Mouse (Mus musculus): Measurements from ENCODE around the gene Zfp276. TPM values are rescaled to one million over a fixed set of nuclear protein-coding genes. Genes with fewer than 3 reads are reported as not detected.
A peak's percentile ranks its signal among the peaks of the same experiment; 100 is the strongest.

The Zfp276 gene
- polyA plus RNA-seq, 1 experiment = 3.3 TPM

DNA sequence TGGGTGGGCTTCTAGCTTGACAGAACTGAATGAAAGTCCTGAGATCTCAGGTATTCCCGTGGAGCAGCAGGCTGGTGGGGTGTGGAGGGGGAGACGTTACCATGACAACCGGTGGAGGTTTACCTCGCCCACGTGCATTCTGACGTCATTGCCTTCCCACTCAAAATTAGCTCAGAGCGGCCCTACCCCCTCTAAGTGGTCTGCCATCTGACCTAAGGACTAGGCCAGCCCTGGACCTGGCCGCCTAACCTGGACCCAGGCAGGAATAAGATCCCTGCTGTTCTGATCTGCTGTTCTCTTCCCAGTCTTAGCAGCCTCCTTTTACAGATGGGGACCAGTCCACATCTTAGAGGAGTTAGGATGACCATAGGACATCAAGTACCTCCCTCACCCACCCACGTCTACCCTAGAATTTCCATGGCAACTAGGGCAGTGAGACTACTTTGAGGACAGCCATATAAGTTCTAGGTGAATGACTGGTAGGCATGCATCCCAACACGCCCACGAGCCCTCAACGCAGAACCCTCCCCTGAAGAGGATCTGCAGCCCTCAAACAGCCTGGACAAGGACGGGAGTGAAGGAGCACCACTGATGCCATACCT, 19.0 kb upstream of the Zfp276 start:
- H3K4me3 ChIP-seq (ENCODE audit: insufficient read depth, low read depth, low read length) = peak overlapping the region; percentile 78
- H3K27ac ChIP-seq (replicated peaks; ENCODE audit: low read depth, low read length) = no peak overlapping the region
- peaks cover 4% of the 10 kb centered on the region; the same call in 1 of the 2 replicates for H3K4me1 ChIP-seq (ENCODE audit: control insufficient read depth, insufficient read depth, insufficient read length, low read length)

- H3K27ac ChIP-seq (replicated peaks; ENCODE audit: low read depth, low read length) = peak within 1 kb of the TSS; percentile 28; the same call in 1 of the 2 replicates
- peak within 1 kb of the TSS; percentile 78 for H3K4me3 ChIP-seq (ENCODE audit: insufficient read depth, low read depth, low read length)
- peaks cover 4% of the 10 kb centered on the region; the same call in 1 of the 2 replicates for H3K4me1 ChIP-seq (ENCODE audit: control insufficient read depth, insufficient read depth, insufficient read length, low read length)
Observed at GRCm38 (mm10) chr8:123235520-123236497, 18.2 kb upstream of the Zfp276 start, which contains the start of gene Spata2l. Gene Spata2l (minus strand): TSS chr8:123236233.

- peaks cover 4% of the 10 kb centered on the region; the same call in 1 of the 2 replicates for H3K4me1 ChIP-seq (ENCODE audit: control insufficient read depth, insufficient read depth, insufficient read length, low read length)
- no peak overlapping the region for H3K4me3 ChIP-seq (ENCODE audit: insufficient read depth, low read depth, low read length)
- H3K27ac ChIP-seq (replicated peaks; ENCODE audit: low read depth, low read length) = no peak overlapping the region
Observed at GRCm38 (mm10) chr8:123239398-123239797, 14.6 kb upstream of the Zfp276 start.

DNA sequence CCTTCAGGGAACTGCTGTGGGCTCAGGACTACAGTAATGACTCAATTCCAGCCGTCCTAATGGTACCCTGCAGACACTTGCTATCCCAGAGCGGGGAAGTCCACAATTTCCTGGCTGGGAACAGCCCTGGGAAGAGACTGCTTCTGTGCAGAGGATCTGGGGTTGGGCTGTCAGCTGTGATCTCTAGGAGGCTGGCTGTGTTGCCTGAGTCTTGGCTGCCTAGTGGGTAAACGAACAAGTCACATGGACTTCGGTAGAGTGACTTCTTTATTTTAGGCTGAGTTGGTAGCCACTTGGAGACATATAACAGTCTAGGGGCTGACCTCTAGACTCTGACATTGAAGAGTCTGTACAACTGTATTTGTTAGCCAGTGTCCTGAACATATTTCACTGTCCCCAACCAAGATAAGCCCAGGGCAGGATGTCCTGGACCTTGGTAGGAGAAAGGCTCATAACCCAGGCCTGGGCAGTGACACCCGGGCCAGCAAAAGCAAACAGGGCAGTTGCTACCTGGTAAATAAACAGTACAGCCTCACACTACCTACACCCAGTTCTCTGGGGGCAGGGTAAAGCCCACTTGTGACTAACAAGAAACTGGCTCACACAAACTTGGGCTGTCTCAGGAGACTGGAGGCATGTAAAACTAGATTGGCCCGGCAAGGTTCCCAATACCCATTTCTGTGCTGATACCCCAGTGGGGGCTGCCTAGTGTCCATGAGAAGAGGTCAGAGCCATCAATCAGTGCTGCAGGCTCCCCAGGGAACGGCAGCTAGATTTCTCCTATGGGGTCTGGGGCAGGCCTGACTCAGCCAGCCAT, 11.7 kb upstream of the Zfp276 start:
- no peaks in the 10 kb centered on the region for H3K4me1 ChIP-seq (ENCODE audit: control insufficient read depth, insufficient read depth, insufficient read length, low read length)
- H3K4me3 ChIP-seq (ENCODE audit: insufficient read depth, low read depth, low read length) = no peak overlapping the region
- H3K27ac ChIP-seq (replicated peaks; ENCODE audit: low read depth, low read length) = no peak overlapping the region

DNA sequence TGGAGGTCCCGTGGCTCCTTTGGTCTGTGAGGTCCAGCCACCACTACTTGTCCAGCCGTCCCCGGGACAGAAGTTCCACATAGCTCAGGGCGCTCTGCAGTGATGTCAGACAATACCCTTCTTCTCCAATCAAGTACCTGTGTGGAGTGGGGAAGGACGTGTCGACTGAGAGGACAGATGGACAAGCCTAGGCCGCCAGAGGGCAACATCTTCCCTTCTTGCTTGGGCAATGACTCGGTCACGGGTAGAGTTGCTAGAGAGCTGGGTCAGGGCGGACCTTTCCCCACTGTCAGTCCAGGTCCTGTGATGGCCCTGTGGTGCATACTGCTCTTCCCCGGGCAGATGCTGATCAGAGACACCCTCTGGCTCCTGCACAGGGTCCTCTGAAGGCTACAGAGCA, 10.9 kb upstream of the Zfp276 start:
- H3K27ac ChIP-seq (replicated peaks; ENCODE audit: low read depth, low read length) = no peak overlapping the region
- no peak overlapping the region for H3K4me3 ChIP-seq (ENCODE audit: insufficient read depth, low read depth, low read length)
- no peaks in the 10 kb centered on the region for H3K4me1 ChIP-seq (ENCODE audit: control insufficient read depth, insufficient read depth, insufficient read length, low read length)

DNA sequence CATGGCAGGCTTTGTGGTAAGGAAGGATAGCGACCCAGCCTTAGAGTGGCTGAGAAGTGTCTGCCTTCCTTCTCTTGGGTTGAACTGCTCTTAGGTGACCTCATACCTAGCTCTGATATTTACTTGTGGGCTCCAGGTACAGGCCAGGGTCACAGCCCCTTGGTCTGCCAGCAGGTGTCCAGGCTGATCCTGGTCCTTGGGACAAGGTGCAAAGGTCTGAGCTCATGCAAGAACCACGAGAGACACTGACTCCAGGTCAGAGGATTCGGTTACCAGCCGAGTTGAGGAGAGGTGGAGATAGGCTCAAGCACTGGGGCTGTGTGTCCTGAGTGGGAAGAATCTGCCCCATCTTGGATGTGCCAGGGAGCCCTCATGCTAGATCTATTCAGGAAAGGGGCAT, 9.6 kb upstream of the Zfp276 start:
- Histone ChIP-seq H3K4me1 (ENCODE audit: control insufficient read depth, insufficient read depth, insufficient read length, low read length) (no peaks in the 10 kb centered on the region), H3K27ac (replicated peaks; ENCODE audit: low read depth, low read length) (no peak overlapping the region), H3K4me3 (ENCODE audit: insufficient read depth, low read depth, low read length) (no peak overlapping the region)

GRCm38 (mm10) chr8:123245543-123245942, 8.5 kb upstream of the Zfp276 start:
- H3K4me3 ChIP-seq (ENCODE audit: insufficient read depth, low read depth, low read length) = no peak overlapping the region
- no peak overlapping the region for H3K27ac ChIP-seq (replicated peaks; ENCODE audit: low read depth, low read length)
- no peaks in the 10 kb centered on the region for H3K4me1 ChIP-seq (ENCODE audit: control insufficient read depth, insufficient read depth, insufficient read length, low read length)

DNA sequence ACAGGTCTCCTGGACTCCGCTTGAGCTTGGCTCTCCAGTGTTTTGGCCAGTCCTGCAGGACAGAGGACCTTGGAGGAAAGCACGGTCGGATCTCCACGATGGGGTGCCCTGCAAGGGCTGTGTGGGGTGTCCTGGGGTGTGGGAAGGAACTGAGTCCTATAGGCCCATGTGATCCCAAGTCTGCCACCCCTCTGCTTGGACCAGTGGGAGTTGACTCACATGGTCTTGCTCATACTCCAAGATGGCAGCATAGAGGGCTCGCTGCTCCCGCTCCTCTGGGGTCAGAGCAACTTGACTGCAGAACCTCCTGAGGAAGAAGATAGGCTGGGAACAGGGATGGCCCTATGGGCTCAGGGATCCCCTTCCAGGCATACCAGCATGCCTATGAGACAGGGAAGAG, 6.2 kb upstream of the Zfp276 start:
- Histone ChIP-seq H3K27ac (replicated peaks; ENCODE audit: low read depth, low read length) (no peak overlapping the region), H3K4me3 (ENCODE audit: insufficient read depth, low read depth, low read length) (no peak overlapping the region), H3K4me1 (ENCODE audit: control insufficient read depth, insufficient read depth, insufficient read length, low read length) (no peaks in the 10 kb centered on the region)

DNA sequence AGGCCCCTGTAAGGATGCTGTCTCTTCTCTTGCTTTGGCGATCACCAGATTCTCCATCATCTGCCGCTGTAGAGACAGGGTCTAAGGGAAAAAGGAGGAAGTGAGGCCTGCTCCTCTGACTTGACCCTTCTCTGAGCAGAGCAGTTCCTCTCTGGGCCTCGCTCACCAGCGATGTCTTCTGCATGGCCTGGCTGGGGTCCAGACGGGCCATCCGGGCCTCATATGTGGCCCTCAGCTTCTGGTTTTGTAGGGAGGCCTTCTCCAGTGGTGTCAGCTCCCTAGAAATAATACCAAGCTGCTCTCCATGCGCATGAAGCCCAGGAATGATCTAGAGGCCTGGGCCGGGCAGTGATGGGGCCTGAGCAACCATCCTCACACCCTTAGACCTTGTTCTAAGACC, 5.4 kb upstream of the Zfp276 start:
- Histone ChIP-seq H3K4me1 (ENCODE audit: control insufficient read depth, insufficient read depth, insufficient read length, low read length) (no peaks in the 10 kb centered on the region), H3K4me3 (ENCODE audit: insufficient read depth, low read depth, low read length) (no peak overlapping the region), H3K27ac (replicated peaks; ENCODE audit: low read depth, low read length) (no peak overlapping the region)

GRCm38 (mm10) chr8:123250940-123251339, 3.1 kb upstream of the Zfp276 start:
- Histone ChIP-seq H3K27ac (replicated peaks; ENCODE audit: low read depth, low read length) (no peak overlapping the region), H3K4me1 (ENCODE audit: control insufficient read depth, insufficient read depth, insufficient read length, low read length) (peaks cover 5% of the 10 kb centered on the region; the same call in 1 of the 2 replicates), H3K4me3 (ENCODE audit: insufficient read depth, low read depth, low read length) (no peak overlapping the region)

GRCm38 (mm10) chr8:123252925-123253324, 1.1 kb upstream of the Zfp276 start:
- Histone ChIP-seq H3K27ac (replicated peaks; ENCODE audit: low read depth, low read length) (0 out of 2 replicates have a peak overlapping the region, but pooled peaks have one; percentile 21), H3K4me1 (ENCODE audit: control insufficient read depth, insufficient read depth, insufficient read length, low read length) (peaks cover 8% of the 10 kb centered on the region; the same call in 1 of the 2 replicates), H3K4me3 (ENCODE audit: insufficient read depth, low read depth, low read length) (peak overlapping the region; percentile 89)

GRCm38 (mm10) chr8:123253451-123254098, 420 bp upstream of the Zfp276 start:
- H3K4me3 ChIP-seq (ENCODE audit: insufficient read depth, low read depth, low read length) = peak overlapping the region; percentile 89
- peaks cover 8% of the 10 kb centered on the region; the same call in 1 of the 2 replicates for H3K4me1 ChIP-seq (ENCODE audit: control insufficient read depth, insufficient read depth, insufficient read length, low read length)
- peak overlapping the region; percentile 59 for H3K27ac ChIP-seq (replicated peaks; ENCODE audit: low read depth, low read length)

GRCm38 (mm10) chr8:123255170-123255569, 1.2 kb downstream of the Zfp276 start:
- Histone ChIP-seq H3K27ac (replicated peaks; ENCODE audit: low read depth, low read length) (no peak overlapping the region), H3K4me3 (ENCODE audit: insufficient read depth, low read depth, low read length) (peak overlapping the region; percentile 93), H3K4me1 (ENCODE audit: control insufficient read depth, insufficient read depth, insufficient read length, low read length) (peaks cover 8% of the 10 kb centered on the region; the same call in 1 of the 2 replicates)

DNA sequence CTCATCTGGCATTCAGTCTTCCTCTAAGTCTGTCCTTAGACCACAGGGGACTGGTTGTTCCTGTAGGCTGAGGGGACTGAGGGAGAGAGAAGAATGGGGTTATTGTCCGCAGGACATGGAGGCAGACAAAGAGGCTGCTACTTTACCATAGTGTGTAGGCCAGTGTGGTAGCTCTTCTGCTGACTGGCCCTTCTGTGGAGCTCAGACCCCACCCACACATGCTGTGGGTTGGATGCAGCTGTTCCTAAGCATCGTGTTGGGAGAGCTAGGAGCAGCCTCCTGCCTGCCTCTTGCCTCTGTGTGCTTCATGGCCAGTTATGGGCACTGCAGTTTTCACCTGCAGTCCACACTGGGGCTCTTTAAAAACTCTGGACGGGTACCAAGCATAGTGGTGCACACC, 3.1 kb downstream of the Zfp276 start:
- Histone ChIP-seq H3K4me1 (ENCODE audit: control insufficient read depth, insufficient read depth, insufficient read length, low read length) (peaks cover 8% of the 10 kb centered on the region; the same call in 1 of the 2 replicates), H3K4me3 (ENCODE audit: insufficient read depth, low read depth, low read length) (no peak overlapping the region), H3K27ac (replicated peaks; ENCODE audit: low read depth, low read length) (no peak overlapping the region)

Data from brown adipose tissue, adult 24 weeks (tissue).